Mouse (Mus musculus) stomach, postnatal 0 days (tissue): ENCODE measurements at regions not wholly inside any gene's neighbourhood (a gene's known extent, or its start where the extent isn't known, plus 50 kb on each side); places are given as distances from the start of the nearest gene placed in this dataset.

ENCODE experiments used
- CTCF ChIP-seq: IDR thresholded peaks from 2 replicates; pipeline ENCODE4 v1.5.1; 2016; ENCODE audit warnings: antibody characterized with exemption, low read depth, mild to moderate bottlenecking, moderate library complexity
- EP300 ChIP-seq: optimal IDR thresholded peaks from 2 replicates; pipeline ENCODE3; 2016; ENCODE audit warnings: antibody characterized with exemption

GRCm38 (mm10) chr3:103465132-103465690 lies 109.8 kb upstream of the Syt6 start:
- TF ChIP-seq EP300 = no peak
- TF ChIP-seq CTCF = no peak
